Mouse (Mus musculus): Measurements from ENCODE around the gene H2-K1. TPM values are rescaled to one million over a fixed set of nuclear protein-coding genes. Genes with fewer than 3 reads are reported as not detected.
"Not testable (repeated sequence)": the region's sequence is repeated elsewhere in the genome, so short reads cannot be mapped to it uniquely, and the experiment has no call there.

Gene H2-K1
- total RNA-seq, 2 experiments from 2014 or later = 20.7 to 22.5 TPM

- Histone ChIP-seq H3K4me3 (peak overlapping the region; percentile 85), H3K27ac (peak overlapping the region; percentile 98)
- no peak for TF ChIP-seq CTCF (conservative IDR thresholded peaks at IDR 0.05)
- peak in 1 of 2 experiments; percentile 9 for DNase-seq (ENCODE audit: low spot score in 2 of 2)
Measured at GRCm38 (mm10) chr17:33954646-33955554, 45.2 kb downstream of the H2-K1 start.

GRCm38 (mm10) chr17:33953961-33954565 lies 46.1 kb downstream of the H2-K1 start:
- H3K27ac ChIP-seq = peak overlapping the region; percentile 98; the same call in 1 of the 2 replicates
- no peak for TF ChIP-seq CTCF (conservative IDR thresholded peaks at IDR 0.05)
- DNase-seq (ENCODE audit: low spot score in 2 of 2) = no peak
- peak overlapping the region; percentile 85 for H3K4me3 ChIP-seq

- TF ChIP-seq CTCF (conservative IDR thresholded peaks at IDR 0.05) = no peak
- no peak overlapping the region for H3K4me3 ChIP-seq
- H3K27ac ChIP-seq = no peak overlapping the region
- no peak for DNase-seq (ENCODE audit: low spot score in 2 of 2)
Measured at GRCm38 (mm10) chr17:33953310-33953709, 46.8 kb downstream of the H2-K1 start.

- Histone ChIP-seq H3K27ac (no peak overlapping the region), H3K4me3 (no peak overlapping the region)
- no peak for DNase-seq (ENCODE audit: low spot score in 2 of 2)
- TF ChIP-seq CTCF (conservative IDR thresholded peaks at IDR 0.05) = no peak
Measured at GRCm38 (mm10) chr17:33952879-33953278, 47.3 kb downstream of the H2-K1 start.

- not testable (repeated sequence) for DNase-seq (ENCODE audit: low spot score in 2 of 2)
- H3K4me3 ChIP-seq = peak overlapping the region; percentile 71; the same call in 1 of the 2 replicates
- H3K27ac ChIP-seq = peak overlapping the region; percentile 94; the same call in 1 of the 2 replicates
Measured at GRCm38 (mm10) chr17:33952015-33952414, 48.1 kb downstream of the H2-K1 start.

- DNase-seq (ENCODE audit: low spot score in 2 of 2) = peak; percentile 78
- Histone ChIP-seq H3K27ac (peak within 1 kb of the TSS; percentile 94), H3K4me3 (peak within 1 kb of the TSS; percentile 71)
- no peak for TF ChIP-seq CTCF (conservative IDR thresholded peaks at IDR 0.05)
Measured at GRCm38 (mm10) chr17:33951021-33951946, 48.9 kb downstream of the H2-K1 start, which contains the start of gene B3galt4. Gene B3galt4 (minus strand): TSS chr17:33951488.

GRCm38 (mm10) chr17:33950131-33950625 lies 50.0 kb downstream of the H2-K1 start:
- Histone ChIP-seq H3K27ac (peak overlapping the region; percentile 94), H3K4me3 (peak overlapping the region; percentile 71)
- DNase-seq (ENCODE audit: low spot score in 2 of 2) = no peak
- no peak for TF ChIP-seq CTCF (conservative IDR thresholded peaks at IDR 0.05)

- no peak for DNase-seq (ENCODE audit: low spot score in 2 of 2)
- Histone ChIP-seq H3K4me3 (no peak overlapping the region), H3K27ac (no peak overlapping the region)
- no peak for TF ChIP-seq CTCF (conservative IDR thresholded peaks at IDR 0.05)
Measured at GRCm38 (mm10) chr17:33948905-33949537, 51.1 kb downstream of the H2-K1 start.

- no peak for TF ChIP-seq CTCF (conservative IDR thresholded peaks at IDR 0.05)
- Histone ChIP-seq H3K27ac (0 out of 2 replicates have a peak overlapping the region, but pooled peaks have one; percentile 7), H3K4me3 (no peak overlapping the region)
- no peak for DNase-seq (ENCODE audit: low spot score in 2 of 2)
Measured at GRCm38 (mm10) chr17:33948090-33948904, 51.9 kb downstream of the H2-K1 start.

GRCm38 (mm10) chr17:33947430-33948089 lies 52.6 kb downstream of the H2-K1 start:
- Histone ChIP-seq H3K27ac (0 out of 2 replicates have a peak overlapping the region, but pooled peaks have one; percentile 7), H3K4me3 (no peak overlapping the region)
- no peak for DNase-seq (ENCODE audit: low spot score in 2 of 2)
- TF ChIP-seq CTCF (conservative IDR thresholded peaks at IDR 0.05) = no peak

Small RNA genes lying within 50 kb of the gene (microRNA-seq; reads per million reads assigned to microRNA genes)
- 0 reads per million in 2 experiments for gene Mir219a-1
- gene Mir219c = 0 reads per million in 2 experiments

Other genes starting within 250 kb of the H2-K1 start
- 100 to 1,000 TPM; 306 to 322 TPM for gene Rab11b, start 239.8 kb downstream of the H2-K1 start, total RNA-seq (2021)
- gene Angptl4, start 218.5 kb downstream of the H2-K1 start, total RNA-seq (2021) = 1 to 10 TPM; 4.1 to 4.2 TPM
- gene Kank3, start 189.8 kb downstream of the H2-K1 start, total RNA-seq (2021) = 10 to 100 TPM; 35.2 to 40.6 TPM
- gene Rps28, start 175.8 kb downstream of the H2-K1 start, total RNA-seq (2021) = 100 to 1,000 TPM; 723 to 770 TPM
- 100 to 1,000 TPM; 207 to 208 TPM for gene Ndufa7, start 175.8 kb downstream of the H2-K1 start, total RNA-seq (2021)
- 10 to 100 TPM; 22.6 to 25.0 TPM for gene Cd320, start 157.3 kb downstream of the H2-K1 start, total RNA-seq (2021)
- gene Gm7029, start 126.5 kb downstream of the H2-K1 start, total RNA-seq (2021) = not detected
- 1 to 10 TPM; 1.8 to 3.0 TPM for gene Kifc1, start 109.7 kb downstream of the H2-K1 start, total RNA-seq (2021)
- gene Platr17, start 95.2 kb downstream of the H2-K1 start, total RNA-seq (2021) = under 1 TPM; 0.61 to 0.64 TPM
- 10 to 100 TPM; 26.1 to 32.9 TPM for gene Daxx, start 90.9 kb downstream of the H2-K1 start, total RNA-seq (2021)
- 10 to 100 TPM; 30.2 to 40.1 TPM for gene Tapbp, start 84.4 kb downstream of the H2-K1 start, total RNA-seq (2021)
- 10 to 100 TPM; 31.4 to 31.8 TPM for gene Zbtb22, start 84.4 kb downstream of the H2-K1 start, total RNA-seq (2021)
- gene Rgl2, start 70.8 kb downstream of the H2-K1 start, total RNA-seq (2021) = 10 to 100 TPM; 68.9 to 76.4 TPM
- 10 to 100 TPM; 86.5 to 97.4 TPM for gene Pfdn6, start 60.0 kb downstream of the H2-K1 start, total RNA-seq (2021)
- gene Wdr46, start 59.7 kb downstream of the H2-K1 start, total RNA-seq (2021) = 10 to 100 TPM; 14.5 to 18.9 TPM
- 1 to 10 TPM; 6.3 TPM for gene B3galt4, start 48.9 kb downstream of the H2-K1 start, total RNA-seq (2021)
- gene Vps52, start 44.5 kb downstream of the H2-K1 start, total RNA-seq (2021) = 10 to 100 TPM; 84.3 to 92.5 TPM
- 100 to 1,000 TPM; 310 to 336 TPM for gene Rps18, start 44.3 kb downstream of the H2-K1 start, total RNA-seq (2021)
- 10 to 100 TPM; 39.6 to 45.2 TPM for gene Ring1, start 24.3 kb upstream of the H2-K1 start, total RNA-seq (2021)
- gene H2-Ke6, start 27.7 kb upstream of the H2-K1 start, total RNA-seq (2021) = 10 to 100 TPM; 55.6 to 59.5 TPM
- 10 to 100 TPM; 97.7 to 98.9 TPM for gene Slc39a7, start 31.3 kb upstream of the H2-K1 start, total RNA-seq (2021)
- 10 to 100 TPM; 80.6 to 85.5 TPM for gene Rxrb, start 31.5 kb upstream of the H2-K1 start, total RNA-seq (2021)
- gene Col11a2, start 39.1 kb upstream of the H2-K1 start, total RNA-seq (2021) = 10 to 100 TPM; 18.9 to 23.1 TPM
- gene H2-Oa, start 92.0 kb upstream of the H2-K1 start, total RNA-seq (2021) = under 1 TPM in 1 of 2 experiments, not detected in 1; 0.44 TPM
- gene H2-DMa, start 119.2 kb upstream of the H2-K1 start, total RNA-seq (2021) = 10 to 100 TPM; 26.2 to 33.1 TPM
- 100 to 1,000 TPM; 196 to 200 TPM for gene Brd2, start 122.3 kb upstream of the H2-K1 start, total RNA-seq (2021)
- under 1 TPM; 0.77 to 0.96 TPM for gene H2-DMb2, start 143.0 kb upstream of the H2-K1 start, total RNA-seq (2021)
- gene H2-DMb1, start 152.7 kb upstream of the H2-K1 start, total RNA-seq (2021) = 1 to 10 TPM; 1.8 to 2.5 TPM
- 1 to 10 TPM; 3.3 to 3.4 TPM for gene Tap1, start 187.2 kb upstream of the H2-K1 start, total RNA-seq (2021)
- gene Psmb9, start 187.4 kb upstream of the H2-K1 start, total RNA-seq (2021) = 1 to 10 TPM; 2.1 to 3.6 TPM
- gene Psmb8, start 197.4 kb upstream of the H2-K1 start, total RNA-seq (2021) = 1 to 10 TPM; 2.7 TPM
- 1 to 10 TPM; 7.8 to 9.3 TPM for gene Tap2, start 203.2 kb upstream of the H2-K1 start, total RNA-seq (2021)
- gene H2-Ob, start 238.6 kb upstream of the H2-K1 start, total RNA-seq (2021) = under 1 TPM in 1 of 2 experiments, not detected in 1; 0.17 TPM